Mouse (Mus musculus) forelimb bud, embryonic 11.5 days (tissue): ENCODE measurements around the gene Lrrc2.

Experiments used
- DNase-seq: peaks from one replicate; pipeline ENCODE4 v3.0.0-alpha.2; 2012; ENCODE audit warnings: low read depth, low spot score

Gene Lrrc2

DNA sequence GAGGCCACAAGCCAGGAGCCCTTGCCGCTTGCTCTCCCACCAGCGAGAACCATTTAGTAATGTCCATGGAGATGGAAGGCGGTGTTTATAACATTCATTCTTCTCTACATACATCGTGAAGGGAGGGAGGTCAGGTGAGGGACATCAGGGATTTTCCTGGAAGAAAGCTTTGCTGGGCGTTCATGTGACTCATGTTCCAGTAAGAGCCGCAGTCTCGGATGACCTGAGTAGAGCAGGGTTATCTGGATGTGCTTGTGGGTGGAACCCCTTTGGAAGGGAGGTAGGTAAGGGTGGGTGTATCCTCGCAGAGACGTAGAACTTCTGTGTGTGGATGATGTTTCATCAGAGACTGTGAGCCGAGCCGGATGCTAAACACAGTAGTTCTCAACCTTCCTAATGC, at the start of gene Lrrc2:
Gene Lrrc2, plus strand, starts transcription at position 149 of the 400 bp plus-strand sequence.
- no peak for DNase-seq

DNA sequence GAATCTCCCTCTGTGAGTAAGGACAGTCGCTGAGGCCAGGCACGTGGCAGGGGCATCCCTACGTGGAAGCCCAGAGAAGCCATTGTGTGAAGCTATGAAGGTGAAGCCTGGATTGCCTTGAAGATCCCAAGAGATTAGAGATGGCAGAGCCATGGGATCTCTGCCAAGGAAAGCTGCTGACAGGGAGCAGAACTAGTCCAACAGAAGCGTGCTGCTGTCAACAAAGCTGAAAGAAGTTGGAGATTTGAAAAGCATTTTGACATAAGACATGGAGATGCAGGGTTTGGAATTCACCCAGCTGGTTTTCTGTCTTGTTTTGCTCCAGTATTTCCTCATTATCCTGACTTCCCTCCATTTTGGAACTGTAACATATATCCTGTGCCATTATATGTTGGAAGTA, 49.1 kb upstream of the Lrrc2 start:
- DNase-seq = no peak

DNA sequence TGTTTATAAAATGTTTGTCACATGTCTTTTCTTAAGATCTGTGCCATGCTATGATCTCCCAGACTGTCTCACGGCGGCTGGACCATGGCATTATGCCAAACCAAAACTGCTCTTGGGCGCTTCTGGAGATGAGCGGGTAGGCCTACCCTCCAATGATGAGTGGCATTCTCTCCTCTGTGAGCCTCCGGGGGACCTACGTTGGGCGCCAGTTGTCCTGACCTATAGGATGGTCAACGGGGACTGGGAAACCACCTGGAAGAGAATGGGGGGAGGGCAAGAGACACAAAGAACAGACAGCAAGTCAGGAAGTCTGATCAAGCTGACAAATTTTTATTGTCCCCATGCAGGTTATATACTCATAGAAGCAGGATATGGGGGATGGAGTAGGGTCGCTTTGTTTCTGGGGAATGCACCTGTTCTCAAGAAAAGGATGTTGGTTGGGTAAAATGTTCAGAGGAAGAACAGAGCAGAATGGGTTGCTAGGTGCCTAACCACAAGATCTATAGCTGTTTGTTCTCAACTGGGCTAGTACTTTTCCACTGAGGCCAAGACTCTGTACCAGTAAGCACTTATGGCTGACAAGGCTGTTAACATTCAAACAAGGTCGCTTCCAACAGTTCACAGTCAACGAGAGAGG, 44.0 kb upstream of the Lrrc2 start:
- DNase-seq = no peak

DNA sequence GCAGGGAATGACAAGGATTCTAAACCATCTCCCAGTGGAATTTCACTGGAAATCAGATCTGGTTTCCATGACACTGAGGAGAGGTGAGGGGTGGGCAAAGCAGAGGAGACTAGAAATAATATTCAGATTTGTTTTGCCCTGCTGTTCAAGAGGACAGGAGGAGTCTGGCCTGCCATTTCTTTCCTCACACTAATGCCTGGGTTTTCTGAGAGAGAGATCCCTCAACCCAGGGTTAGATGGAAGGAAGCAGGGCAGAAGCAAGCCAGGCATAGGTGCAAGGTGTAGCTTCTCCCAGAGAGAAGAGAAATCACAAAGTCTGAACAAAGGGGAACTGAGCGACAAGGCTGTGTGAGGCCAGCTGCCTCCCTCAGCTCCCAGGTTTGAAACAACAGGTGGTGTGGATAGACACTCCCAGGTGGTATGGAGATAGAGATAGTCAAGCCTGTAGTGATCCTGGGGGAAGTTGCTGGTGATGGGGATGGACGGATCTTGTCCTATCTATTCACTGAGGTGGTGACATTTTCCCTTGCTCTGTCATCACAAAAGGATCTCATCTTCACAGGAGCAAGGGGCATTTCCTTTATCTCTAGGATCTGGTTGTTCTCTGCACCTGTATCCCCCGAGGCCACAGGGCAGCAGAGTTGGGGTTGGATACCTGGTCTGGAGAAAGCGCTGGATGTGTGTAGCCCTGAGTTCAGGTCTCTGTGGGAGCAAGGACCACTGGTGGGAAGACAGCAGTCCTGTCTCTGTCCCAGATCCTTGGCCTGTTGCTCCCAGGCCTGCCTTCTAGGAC, 43.3 kb upstream of the Lrrc2 start:
- DNase-seq = no peak

DNA sequence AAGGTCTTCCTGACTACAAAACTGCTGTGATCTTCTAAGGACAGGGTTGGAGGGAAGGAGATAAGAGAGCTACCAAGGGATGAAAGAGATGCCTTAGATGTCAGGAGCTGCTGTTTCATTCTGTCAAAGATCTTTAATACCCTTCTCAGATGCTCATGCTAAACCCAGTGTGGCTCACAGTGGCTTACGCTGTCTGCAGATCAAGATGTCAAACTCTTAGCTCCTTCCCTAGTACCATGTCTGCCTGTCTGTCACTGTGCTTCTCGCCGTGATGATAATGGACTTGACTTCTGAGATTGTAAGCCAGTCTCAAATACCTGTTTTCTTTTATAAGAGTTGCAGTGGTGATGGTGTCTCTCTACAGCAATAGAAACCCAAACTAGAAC, 42.7 kb upstream of the Lrrc2 start:
- DNase-seq = no peak

DNA sequence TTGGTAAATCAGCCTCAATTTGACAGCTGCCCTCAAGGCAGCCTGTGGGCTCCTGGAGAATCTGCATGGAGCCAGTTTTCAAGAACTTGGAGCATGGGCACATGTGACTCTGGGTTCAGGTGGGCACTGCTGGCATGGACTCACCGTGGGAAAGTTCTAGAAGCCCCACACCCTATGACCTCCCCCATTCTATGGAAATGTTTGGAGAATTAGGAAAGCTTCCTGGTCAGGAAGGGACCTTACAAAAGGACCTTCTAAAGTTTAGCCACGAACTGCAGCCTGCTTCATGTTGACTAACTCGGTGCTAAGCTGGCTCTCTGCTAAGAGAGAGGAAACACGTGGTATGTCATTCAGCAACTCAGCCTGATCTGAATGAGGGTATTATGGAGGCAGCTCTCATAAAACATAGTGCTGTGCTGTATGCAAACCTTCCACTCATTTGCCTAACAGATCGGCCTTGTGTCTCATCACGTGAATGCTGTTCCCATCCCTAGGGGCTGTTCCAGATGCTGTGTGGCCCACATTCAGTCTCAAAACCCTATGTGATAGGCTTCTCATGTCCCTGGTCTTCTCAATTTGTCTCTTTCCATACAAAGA, 41.9 kb upstream of the Lrrc2 start:
- no peak for DNase-seq

DNA sequence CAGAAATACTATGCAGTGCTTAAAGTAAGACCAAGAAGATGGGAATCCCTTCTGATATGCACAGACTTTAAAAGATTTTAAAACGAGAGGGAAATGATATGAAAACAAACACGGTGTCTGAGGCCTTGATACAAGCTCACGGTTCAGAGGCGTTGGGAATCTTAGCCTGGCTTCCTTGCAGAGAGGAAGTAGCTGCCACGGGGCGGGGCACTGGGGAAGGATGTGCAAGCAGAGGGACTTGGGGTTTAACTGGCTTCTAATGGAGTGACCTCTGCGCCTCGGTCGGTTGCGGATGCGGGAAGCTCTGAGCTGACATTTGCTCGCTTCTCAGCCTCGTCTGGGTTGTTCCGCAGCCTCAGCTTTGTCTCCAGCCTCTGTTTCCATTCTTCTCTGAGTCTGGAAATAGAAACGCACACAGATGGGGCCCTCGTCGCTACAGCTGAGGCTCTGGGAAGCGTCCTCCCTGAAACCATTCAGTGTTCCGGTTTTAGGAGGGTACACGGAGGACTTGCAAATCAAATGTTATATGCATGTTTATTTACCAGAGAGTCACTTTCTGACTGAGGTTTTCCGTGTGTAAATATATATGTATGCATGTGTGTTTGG, 36.6 kb upstream of the Lrrc2 start:
- DNase-seq = no peak

DNA sequence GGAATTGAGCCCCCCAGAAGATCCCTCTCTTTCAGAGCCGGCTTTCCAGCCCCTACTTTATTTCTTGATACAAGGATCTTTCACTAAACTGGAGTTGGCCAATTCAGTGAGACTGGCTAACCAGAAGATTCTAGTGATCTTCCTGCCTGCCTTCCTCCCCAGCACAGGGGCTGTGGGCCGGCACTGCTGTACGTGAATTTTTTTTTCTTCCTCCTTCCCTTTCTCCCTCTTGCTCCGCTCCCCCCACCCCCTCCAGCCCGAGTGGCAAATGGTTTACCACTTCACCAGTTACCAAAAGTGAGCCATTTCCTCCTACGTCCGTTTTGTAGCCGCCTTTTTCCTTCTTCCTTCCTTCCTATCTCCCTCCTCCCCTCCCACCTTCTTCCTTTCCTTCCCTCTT, 35.9 kb upstream of the Lrrc2 start:
- DNase-seq = no peak

DNA sequence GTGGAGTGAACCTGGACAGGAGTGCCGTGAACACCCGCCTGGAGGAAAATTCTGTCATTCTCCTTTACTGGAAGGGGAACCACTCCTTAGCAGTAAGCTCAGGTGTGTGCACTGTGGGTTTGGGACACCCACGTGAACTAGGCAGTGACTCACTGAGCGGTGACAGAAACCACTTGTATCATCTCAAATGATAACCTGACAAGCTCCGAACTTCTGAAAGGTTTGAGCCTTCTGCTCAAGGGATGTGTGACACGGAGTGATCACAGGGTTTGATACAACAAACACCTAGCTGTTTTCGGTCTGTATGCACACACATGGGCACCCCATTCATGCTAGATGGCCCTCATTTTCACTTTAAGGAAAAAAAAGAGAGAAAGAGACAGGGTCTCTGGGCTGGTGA, 34.6 kb upstream of the Lrrc2 start, which contains the start of gene Fam240a:
Gene Fam240a, minus strand, starts transcription at position 76 of the 400 bp plus-strand sequence.
- no peak for DNase-seq

DNA sequence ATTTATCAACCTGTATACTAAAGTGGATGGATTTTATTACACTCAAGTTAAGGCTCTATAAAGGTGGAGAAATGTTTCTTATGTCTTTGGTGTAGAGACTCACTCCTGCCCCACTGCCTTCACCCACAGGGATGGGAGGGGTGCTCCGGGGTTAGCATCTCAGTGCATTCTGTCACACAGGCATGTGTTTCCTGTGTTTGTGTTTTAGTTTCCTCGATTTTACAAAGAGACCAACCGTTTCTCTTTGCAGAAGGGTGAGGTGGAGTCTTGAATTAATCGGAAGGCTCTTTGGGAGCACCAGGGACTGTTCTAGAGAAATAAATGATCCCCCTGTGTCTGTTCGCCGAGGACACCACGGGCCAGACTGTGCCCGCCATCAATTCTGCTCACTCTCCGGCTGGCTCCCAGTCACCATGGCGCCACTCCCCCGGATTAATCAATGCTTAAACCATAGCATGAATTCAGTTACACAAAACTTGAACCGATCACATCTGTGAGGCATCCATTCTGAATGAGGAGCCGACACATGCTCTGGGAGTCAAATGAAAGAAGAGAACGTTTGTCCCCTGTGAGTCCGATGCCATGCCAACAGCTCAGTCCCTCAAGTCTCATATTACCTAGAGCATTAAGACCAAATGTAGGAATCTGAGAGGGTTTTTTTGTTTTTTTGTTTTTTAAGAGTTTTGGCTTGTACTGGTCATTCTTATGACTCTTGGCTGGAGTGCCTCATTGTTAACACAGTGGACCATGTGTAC, 30.5 kb upstream of the Lrrc2 start:
- DNase-seq = no peak

DNA sequence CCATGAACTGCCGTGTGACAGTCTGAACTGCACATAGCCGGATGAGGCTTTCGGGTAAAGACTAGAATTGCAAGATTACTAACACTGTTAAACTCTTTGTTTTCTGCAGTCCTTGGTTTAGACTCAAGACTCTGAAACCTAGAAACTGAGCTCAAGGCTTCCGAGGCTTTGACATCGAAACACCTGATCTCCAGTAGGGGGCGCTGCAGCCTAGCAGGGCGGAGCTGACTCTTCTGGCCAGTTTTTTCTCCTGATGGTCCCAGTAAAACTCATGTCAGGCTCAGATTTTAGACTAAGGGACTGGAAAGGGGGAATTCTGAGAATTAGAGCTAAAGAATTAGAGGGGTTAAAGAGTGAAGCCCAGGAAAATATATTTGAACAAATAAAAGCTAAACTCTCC, 28.6 kb upstream of the Lrrc2 start:
- peak; percentile 72 for DNase-seq

DNA sequence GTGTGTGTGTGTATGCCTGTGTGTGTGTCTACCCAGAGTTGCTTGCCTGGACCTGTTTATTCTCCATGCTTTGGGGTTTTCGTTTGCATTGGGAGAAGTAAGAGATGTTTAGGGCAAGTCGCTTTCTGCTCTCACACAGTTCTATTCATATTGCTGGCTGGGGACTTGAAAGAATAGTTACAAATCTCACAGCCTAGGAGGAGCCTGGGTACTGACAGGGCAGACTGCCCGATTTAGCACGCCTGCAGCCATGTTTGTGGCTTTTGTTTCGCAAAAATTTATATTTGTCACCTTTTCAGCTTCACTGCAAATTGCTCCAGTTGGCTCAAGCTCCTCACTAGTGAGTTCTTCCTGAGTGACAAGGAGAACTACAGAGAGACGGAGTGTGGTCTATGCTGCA, 19.8 kb upstream of the Lrrc2 start:
- no peak for DNase-seq

DNA sequence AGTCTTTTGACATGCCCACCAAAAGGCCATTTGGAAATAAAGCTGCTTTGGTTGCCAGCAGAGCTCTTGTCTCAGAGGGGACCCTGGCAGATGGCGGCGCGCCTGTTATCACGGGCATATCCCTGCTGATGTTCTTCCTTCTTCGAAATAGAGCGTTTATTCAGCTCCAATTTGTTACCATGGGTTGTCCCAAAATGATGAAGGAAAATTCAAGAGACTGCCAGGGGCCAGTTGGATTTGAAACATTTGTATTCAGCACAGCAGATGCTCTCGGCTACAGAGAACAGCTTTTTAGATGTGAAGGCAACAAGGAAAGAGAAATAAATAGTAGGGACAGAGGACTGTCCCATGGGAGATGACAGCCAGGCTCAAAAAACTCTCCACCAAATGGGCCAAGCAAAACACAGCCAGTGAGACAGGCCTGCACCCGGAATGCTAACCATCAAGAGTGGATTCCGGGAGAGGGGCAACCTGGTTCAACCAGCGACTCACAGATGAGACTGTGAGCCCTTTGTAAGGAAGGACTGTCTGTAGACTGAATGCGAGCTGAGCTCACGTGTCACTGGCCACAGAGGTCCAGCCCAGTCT, 17.4 kb upstream of the Lrrc2 start:
- no peak for DNase-seq

DNA sequence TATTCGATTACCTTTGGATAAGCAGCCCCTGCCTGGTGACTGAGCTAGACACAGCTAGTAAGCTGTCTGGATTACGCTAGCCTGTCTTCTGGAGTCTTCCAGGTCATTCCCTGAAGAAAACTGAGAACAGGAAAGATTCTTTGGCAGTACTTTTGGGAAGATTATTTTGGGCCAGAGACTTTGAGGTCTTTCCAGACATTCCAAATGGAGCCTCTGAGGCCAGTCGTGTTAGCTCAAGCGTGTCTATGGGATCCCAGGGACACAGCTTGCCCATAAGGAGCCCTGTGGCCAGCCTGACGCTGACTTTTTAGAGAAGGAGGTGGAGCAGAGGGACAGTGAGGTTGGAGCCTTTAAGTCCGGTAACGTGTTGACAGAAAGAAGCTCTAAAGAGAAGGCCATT, 15.4 kb upstream of the Lrrc2 start:
- no peak for DNase-seq

DNA sequence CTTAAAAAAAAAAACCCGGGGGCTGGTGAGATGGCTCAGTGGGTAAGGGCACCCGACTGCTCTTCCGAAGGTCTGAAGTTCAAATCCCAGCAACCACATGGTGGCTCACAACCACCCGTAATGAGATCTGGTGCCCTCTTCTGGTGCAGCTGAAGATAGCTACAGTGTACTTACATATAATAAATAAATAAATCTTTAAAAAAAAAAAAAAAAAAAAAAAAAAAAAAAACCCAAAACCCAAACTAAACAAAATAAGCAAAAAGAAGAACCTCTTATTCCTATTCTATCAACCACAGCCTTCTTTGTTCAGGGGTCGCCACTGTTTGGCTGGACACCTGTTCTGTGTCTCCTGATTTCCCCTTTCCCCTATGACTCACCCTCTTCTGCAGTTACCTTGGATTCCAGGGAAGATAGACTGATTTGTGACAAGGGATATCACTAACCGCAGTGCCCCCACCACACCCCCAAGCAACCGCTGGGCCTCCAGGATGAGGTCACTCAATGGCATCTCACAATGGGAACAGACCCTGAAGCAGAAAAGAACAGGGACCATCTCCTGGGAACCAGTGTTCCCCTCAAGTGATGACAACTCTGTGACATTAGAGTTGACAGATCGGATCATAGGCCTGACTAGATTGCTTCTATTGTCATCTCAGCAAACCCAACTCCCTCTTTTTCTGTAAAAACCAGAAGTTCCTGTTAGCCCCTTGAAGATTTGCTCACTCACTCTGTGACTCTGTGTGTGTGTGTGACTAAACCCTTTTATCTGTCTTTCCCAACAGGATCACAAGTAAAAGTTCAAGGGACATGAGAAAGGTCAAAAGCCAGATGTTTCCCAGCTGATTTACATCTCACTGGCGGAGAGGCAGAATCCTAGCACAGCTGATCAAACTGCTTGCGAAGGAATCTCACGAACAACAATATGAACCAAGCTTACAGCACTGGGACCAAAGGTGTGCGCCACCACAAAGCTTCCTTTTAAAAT, 13.5 kb upstream of the Lrrc2 start:
- no peak for DNase-seq

DNA sequence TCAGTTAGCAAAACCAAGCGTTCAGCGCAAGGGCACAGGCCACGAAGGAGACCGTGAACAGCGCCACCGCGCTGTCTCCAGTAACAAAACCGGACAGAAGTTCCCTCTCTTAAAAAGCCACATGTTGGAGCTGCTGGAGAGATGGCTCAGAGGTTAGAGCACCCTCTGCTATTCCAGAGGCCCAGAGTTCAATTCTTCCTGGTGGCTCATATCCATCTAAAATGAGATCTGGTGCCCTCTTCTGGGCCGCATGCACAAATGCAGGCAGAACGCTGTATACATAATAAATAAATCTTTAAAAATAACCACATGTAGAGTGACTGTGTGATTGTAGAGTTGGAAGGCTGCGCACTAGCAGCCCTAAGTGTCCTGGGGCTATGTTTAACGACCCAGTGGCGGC, 7.1 kb upstream of the Lrrc2 start:
- peak; percentile 49 for DNase-seq

DNA sequence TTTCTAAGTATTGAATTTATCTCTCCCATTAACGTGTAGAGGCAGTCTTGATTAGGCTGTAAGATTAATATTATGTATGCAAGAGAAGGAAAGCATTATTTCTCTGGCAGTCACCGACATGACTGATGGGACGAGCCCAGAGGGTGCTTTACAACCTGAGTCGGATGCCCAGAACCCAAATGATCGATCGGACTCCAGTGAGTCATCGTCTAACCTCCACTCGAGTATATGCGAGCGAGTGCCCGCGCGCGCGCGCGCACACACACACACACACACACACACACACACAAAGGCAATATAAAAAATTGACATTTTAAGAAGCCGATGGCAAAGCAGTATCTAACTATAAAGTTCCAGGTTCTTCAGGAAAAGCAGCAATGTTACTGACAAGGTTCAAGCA, 6.0 kb upstream of the Lrrc2 start:
- no peak for DNase-seq

DNA sequence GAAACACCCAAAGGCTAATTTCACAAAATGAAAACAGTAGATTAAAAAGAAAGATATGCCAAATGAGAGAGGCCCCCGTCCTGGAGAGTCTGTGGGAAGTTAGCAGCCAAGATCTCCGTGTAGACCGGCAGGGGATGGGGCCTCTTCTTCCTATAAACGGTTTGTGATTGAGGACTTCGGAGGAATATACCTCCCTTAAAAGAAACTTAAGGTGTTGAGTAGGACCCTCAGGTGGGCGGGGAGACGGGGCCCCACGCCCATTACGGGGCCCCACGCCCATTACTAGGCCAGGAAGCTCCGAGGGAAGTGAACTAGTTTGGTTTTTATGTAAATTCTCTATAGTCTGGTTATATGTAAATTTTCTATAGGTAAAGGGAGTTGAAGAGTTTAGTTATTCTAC, 5.4 kb upstream of the Lrrc2 start, which contains the start of gene Tdgf1:
Gene Tdgf1, minus strand, starts transcription at position 233 of the 400 bp plus-strand sequence.
- no peak for DNase-seq

DNA sequence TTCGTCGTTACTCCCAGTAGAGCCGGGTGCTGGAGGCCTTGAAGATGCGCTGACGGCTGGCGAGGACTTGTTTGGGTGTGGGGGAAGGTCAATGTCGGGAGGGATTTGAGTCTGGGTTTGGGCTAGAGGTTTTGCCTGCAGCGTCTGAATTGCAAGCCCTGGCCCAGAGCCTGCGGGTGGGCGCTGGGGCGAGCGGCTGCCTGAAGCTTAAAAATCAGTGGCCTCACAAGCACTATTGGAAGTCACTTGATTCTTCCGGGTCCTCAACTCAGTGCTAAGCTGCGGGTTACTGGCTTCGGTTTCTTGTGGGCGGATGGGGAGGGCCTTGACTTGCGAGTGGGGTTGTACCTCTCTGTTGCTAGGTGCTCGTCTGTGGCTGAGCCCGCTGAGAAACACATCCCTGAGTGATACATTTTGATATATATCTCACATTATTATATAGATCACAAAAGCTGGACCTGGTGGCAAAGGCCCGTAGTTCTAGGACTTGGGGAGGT, 4.7 kb upstream of the Lrrc2 start:
- peak; percentile 8 for DNase-seq

DNA sequence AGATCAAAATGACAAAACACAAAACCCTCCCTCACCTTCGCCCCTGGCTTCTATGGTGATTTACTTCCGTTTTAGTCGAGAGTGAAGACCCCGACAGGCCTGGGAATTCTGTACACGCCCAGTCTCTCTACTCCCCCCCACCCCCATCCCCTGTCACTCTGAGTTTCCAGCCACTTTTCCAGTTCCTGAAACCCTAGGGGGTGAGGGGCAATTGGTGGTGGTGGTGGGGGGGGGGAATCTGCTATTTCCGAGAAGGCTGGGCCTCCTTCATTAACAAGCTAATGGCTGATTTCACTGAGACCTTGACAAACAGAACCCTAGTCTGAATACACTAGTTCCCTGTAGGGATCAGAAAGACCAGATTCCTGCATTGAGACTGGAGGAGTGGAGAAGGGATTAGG, 4.1 kb upstream of the Lrrc2 start:
- DNase-seq = no peak
